Mouse (Mus musculus) gastrocnemius, postnatal 10 days (tissue): ENCODE data around the gene Olfr976. TPM values are rescaled to one million over a fixed set of nuclear protein-coding genes. Genes with fewer than 3 reads are reported as not detected.
"Not testable (repeated sequence)": the region's sequence is repeated elsewhere in the genome, so short reads cannot be mapped to it uniquely, and the experiment has no call there.

Experiments
- DNase-seq: peaks from one replicate; pipeline ENCODE4 v3.0.0; 2021; ENCODE audit warnings: mixed read lengths
- long read RNA-seq, 2 experiments: library from polyadenylated mRNA; stranded (forward); transcript quantifications; one replicate each; pipeline ENCODE4 v2.0.0; 2021
- total RNA-seq, 2 experiments: library from RNA; stranded (reverse); gene quantifications; 2 replicates each; pipeline ENCODE4 v1.2.3; 2021

Olfr976 gene
- total RNA-seq: not detected
- long read RNA-seq, experiment 1: 0 reads
- long read RNA-seq, experiment 2: 0 reads

DNA sequence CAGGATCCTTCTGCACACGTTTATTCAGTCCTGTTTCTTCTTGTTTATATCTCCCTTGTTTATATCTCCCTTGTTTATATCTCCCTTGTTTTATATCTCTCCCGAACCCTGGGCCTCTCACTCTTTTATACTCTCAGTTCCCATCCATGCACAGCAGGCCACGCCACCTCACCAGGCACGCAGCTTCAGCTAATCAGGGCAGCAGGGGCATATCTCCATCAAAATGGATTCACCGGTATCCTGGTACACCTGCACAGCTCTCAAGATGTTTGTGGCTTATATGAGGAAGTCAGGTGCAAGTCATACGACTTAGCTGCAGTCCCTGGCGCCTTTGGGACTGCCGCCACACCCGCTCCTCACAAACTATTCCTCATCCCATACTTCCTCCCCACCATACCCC is at the start of gene Olfr976:
Olfr976 (minus strand) TSS at position 101 of the 400 bp plus-strand sequence.
- not testable (repeated sequence) for DNase-seq

DNA sequence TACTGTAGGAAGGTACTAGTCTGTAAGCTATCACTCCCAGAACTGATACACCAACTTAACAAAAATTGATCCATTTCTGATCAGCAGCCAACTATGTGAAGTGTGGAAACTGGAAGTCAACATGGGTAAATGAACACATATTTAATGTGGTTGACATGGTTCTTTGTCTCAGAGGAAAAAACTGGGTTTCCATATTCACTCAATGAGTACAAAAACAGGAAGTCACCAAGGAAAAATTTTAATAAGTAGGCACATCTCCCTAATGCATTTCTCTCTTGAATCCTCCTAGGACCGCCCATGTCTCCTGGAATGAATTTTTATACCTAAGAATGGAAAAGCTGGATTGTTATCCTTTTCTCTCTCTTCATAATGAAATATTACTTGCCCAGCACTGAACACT is 48.5 kb upstream of the Olfr976 start, which contains the start of gene Olfr980:
Olfr980 (minus strand) TSS at position 101 of the 400 bp plus-strand sequence.
- DNase-seq: no peak

DNA sequence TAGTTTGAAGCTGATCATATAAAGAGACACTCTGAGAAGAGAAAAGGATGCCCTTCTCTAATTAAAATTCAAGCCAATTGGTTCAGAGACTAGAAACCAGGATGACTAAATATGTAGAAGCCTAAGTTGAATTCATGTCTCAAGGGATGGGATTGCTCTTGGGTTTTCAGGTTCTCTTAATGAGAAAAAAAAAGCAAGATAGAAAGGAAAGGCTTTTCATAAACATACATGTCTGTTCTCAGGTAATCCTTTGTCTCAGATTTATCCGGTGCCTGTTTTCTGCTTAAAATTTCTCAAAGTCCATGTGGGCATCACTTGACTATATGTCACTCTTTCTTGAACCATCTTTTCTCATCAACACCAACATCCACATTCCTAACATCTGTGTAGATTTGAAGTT is 42.4 kb upstream of the Olfr976 start, which contains the start of gene Olfr979:
Olfr979 (minus strand) TSS at position 101 of the 400 bp plus-strand sequence.
- DNase-seq: no peak

DNA sequence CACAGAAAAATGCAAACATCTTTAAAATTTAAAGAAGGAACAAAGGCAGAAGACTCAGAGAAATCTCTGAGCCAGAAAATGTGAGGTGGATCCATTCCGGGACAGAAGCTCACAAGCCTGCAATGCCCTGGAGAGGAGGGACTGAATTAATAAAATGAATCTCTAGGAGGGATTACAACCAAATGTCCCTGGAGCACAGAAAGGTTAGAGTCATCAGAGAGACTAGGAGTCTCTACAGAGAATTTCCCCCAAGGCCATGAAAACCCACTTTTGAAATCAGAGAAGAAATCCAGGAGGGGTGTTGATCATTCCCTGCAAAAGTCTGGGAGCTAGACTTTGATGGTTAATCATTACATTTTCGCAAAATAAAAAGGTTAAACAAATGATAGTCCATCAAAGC is 30.9 kb upstream of the Olfr976 start, which contains the start of gene Olfr978:
Olfr978 (plus strand) TSS at position 301 of the 400 bp plus-strand sequence.
- DNase-seq: no peak

DNA sequence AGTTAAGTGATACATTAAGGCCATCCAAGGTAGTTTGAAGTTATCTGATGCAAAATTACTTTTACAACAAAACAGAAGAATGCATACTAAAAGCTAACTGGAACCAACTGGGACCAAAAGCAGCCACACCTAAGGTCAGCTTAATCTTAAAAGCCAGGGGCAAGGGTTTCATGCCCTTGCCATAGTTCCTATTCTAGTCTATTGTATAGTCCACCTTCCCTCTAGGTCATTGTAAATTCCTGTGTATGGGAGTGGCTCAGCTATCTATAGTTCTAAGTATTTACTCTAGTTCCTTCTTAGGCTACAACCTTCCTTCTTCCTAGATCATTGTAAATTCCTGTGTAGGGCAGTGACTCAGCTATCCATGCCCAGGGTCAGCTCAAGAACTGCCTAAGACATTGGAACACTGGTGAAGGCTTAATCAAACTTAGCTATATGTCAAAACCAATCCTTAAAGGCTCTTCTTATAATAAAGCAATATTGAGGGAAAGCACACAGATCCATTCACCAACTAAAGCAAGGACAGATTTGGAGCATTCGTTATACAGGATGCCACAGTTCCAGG is 15.7 kb upstream of the Olfr976 start:
- not testable (repeated sequence) for DNase-seq

DNA sequence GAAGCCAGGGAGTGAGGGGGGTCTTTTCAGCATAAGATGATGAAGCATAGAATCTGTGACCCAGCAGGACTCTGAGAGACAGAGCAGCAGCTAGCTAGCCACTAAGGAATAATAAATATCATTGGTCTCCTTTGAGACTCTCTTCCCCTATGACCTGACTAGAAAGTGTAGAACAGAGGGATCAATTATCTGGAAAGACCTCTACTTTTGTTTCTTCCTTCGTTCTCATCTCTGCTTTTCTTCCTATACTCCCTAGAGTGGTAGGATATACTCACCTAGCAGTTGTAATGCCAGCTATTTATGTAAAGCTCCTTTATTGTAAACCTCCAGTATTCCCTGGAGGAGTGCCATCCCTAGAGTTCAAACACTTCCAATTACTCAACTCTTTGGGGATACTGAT is 9.0 kb downstream of the Olfr976 start, which contains the start of gene Olfr975:
Olfr975 (minus strand) TSS at position 101 of the 400 bp plus-strand sequence.
- DNase-seq: no peak

DNA sequence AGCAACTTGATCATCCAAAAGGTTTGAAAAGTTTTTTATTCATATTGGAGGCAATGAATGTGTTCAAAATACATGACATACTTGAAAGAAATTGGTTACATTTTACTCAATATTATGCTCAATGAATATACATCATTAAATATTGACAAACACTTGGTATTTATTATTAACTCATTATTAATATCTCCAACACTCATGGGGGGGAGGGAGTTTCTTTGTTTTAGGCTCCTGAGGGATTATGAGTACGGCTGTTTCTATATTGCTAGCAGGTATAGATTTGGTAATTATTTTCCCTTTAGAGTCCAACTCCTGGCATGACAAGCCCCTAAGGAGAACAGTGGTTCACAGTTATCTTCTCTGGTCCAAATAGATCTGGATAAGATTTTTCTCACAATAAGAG is 23.7 kb downstream of the Olfr976 start, which contains the start of gene Olfr974:
Olfr974 (plus strand) TSS at position 301 of the 400 bp plus-strand sequence.
- DNase-seq: no peak

DNA sequence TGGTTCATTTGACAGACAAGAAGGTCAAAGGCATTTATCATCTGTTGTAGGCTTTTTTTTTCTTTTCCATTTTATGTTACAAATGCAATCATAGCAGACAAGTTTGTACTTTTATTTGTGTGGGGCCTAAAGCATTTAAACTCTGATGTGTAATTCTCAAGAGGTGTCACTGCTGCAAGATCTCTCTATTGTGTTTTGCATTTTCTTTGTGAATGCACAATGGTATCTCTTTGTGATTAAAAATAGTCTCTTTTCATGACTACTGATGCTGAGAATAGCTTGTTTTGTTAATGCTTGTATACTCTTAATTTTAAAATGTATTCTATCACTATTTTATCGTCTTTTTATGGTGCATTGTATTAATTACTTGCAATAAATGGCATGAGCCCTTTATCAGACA is 32.1 kb downstream of the Olfr976 start:
- DNase-seq: not testable (repeated sequence)

DNA sequence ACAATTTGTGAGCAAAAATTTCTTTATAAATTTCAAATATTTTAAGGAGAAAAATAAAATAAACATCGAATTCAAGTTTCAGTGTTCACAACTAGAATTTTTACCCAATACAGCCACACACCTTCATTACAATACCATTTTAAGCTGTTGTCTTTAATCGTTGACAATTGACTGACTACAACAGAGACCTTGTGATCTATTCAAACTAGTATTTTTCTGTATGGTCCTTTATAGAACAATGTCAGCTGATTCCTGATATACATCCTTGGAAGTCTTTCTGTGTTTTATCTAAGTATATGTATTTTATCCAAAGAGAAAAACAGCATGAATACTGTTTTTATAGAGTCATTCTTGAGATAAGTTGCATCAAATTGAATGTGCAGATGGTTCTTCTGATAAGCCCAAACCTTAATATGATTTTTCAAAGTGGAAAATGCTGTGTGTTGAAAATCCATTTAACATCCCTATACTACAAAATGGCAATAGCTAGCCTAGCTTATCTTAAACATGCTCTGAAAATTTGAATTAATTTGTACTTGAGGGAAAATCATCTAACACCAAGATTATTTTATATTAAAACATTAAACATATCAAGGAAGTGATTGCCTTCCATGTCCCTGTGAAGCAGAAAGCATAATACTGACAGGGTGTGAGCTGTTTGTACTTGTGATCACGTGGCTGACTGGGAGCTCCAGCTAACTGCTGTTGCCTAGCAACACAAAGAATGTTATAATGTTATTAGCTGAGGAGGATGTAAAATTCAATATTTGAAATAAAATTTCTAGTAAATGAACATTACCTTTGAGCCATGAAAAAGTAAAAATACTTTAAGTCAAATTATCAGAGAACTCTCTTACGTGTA is 32.7 kb downstream of the Olfr976 start:
- not testable (repeated sequence) for DNase-seq

DNA sequence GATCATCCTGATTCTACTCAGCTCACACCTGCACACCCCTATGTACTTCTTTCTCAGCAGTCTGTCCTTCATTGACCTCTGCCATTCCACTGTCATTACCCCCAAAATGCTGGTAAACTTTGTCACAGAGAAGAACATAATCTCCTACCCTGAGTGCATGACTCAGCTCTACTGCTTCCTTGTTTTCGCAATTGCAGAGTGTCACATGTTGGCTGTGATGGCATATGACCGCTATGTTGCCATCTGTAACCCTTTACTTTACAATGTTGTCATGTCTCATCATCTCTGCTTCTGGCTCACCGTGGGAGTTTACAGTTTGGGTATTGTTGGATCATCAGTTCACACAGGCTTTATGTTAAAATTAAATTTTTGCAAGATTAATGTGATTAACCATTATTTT is 51.0 kb downstream of the Olfr976 start:
- no peak for DNase-seq

DNA sequence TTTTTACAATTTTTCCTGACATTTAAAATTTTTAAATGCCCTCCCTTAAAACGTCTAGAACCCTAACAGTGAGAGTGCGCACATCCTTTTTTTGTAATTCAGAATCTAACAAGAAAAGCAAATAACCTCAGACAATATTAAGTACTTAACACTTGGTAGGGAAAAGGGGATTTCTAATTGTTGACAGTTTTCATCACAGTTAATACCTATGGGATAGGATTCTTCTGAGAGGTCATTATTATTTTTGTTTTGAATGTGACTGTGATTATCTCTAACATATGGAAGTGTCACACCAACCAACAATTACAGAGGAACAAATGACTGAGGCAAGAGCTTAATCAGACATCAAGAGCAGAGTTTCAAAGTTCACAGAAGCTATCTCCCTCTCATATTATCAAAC is 53.9 kb downstream of the Olfr976 start, which contains the start of gene Olfr229:
Olfr229 (plus strand) TSS at position 301 of the 400 bp plus-strand sequence.
- no peak for DNase-seq

DNA sequence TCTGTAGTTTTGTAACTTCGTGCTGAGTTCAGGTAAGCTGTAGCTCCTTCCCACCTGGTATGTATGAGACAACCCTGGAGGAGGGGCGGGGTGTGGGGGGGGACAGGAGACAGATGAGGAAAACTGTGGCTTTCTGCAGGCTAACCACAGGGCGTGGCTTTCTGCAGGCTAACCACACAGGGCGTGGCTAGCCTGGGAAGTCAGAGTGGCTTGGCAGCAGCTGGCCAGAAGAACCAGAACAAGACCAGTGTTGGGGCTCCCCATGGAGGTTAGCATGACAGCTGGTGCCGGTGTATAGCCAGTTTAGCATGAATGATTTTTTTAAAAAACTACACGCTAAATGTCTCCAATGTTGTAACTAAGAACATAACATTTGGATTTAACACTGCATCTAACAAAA is 55.8 kb downstream of the Olfr976 start:
- DNase-seq: no peak

Other genes starting within 250 kb of the Olfr976 start
- gene Olfr965, start 249.8 kb downstream of the Olfr976 start, total RNA-seq: not detected
- gene Olfr150, start 230.2 kb downstream of the Olfr976 start, total RNA-seq: not detected
- not detected for gene Olfr967, start 214.9 kb downstream of the Olfr976 start, total RNA-seq
- not detected for gene Olfr968, start 177.9 kb downstream of the Olfr976 start, total RNA-seq
- not detected for gene Olfr969, start 170.2 kb downstream of the Olfr976 start, total RNA-seq
- not detected for gene Olfr970, start 152.3 kb downstream of the Olfr976 start, total RNA-seq
- gene Olfr971, start 124.3 kb downstream of the Olfr976 start, total RNA-seq: not detected
- gene Olfr972, start 94.7 kb downstream of the Olfr976 start, total RNA-seq: not detected
- gene Olfr229, start 53.8 kb downstream of the Olfr976 start, total RNA-seq: not detected
- gene Olfr974, start 23.6 kb downstream of the Olfr976 start, total RNA-seq: not detected
- gene Olfr975, start 9.1 kb downstream of the Olfr976 start, total RNA-seq: not detected
- not detected for gene Olfr978, start 31.0 kb upstream of the Olfr976 start, total RNA-seq
- not detected for gene Olfr979, start 42.3 kb upstream of the Olfr976 start, total RNA-seq
- gene Olfr980, start 48.4 kb upstream of the Olfr976 start, total RNA-seq: not detected
- gene Olfr981, start 60.3 kb upstream of the Olfr976 start, total RNA-seq: not detected
- gene Olfr982, start 112.7 kb upstream of the Olfr976 start, total RNA-seq: not detected
- not detected for gene Olfr983, start 132.5 kb upstream of the Olfr976 start, total RNA-seq
- not detected for gene Olfr984, start 153.1 kb upstream of the Olfr976 start, total RNA-seq
- gene Olfr985, start 169.1 kb upstream of the Olfr976 start, total RNA-seq: not detected
- not detected for gene Tmem225, start 187.0 kb upstream of the Olfr976 start, total RNA-seq
- not detected for gene Olfr986, start 219.8 kb upstream of the Olfr976 start, total RNA-seq
- 1 to 10 TPM; 2.5 to 3.2 TPM for gene Zfp202, start 231.2 kb upstream of the Olfr976 start, total RNA-seq